Mouse (Mus musculus) intestine, postnatal 0 days (tissue): ENCODE data around the gene Olig1. TPM values are rescaled to one million over a fixed set of nuclear protein-coding genes. Genes with fewer than 3 reads are reported as not detected.

Experiments used
- ATAC-seq: fragments of 200-750 bp; cut with Nextera tagmentation; 2 replicates; pipeline ENCODE4 v1.8.0; 2017; ENCODE audit warnings: mild to moderate bottlenecking, moderate TSS enrichment, moderate library complexity
- H3K27ac ChIP-seq: fragments of 300-500 bp; sonication (generic); 2 replicates; pipeline ENCODE4 v1.5.1; 2014; ENCODE audit warnings: mild to moderate bottlenecking, low read depth, low read length, moderate library complexity
- H3K27me3 ChIP-seq: fragments of 300-500 bp; sonication (generic); replicated peaks from 2 replicates; pipeline ENCODE4 v1.6.1; 2014; ENCODE audit warnings: low read length, mixed read lengths; ENCODE audit not compliant: control insufficient read depth, insufficient read depth
- H3K36me3 ChIP-seq: fragments of 300-500 bp; sonication (generic); 2 replicates; pipeline ENCODE4 v1.6.1; 2014; ENCODE audit warnings: mild to moderate bottlenecking, moderate library complexity; ENCODE audit not compliant: control insufficient read depth, insufficient read depth
- H3K4me1 ChIP-seq: fragments of 300-500 bp; sonication (generic); replicated peaks from 2 replicates; pipeline ENCODE4 v1.6.1; 2014; ENCODE audit warnings: antibody characterized with exemption, low read length, mixed read lengths; ENCODE audit not compliant: control insufficient read depth, insufficient read depth
- H3K4me2 ChIP-seq: fragments of 300-500 bp; sonication (generic); replicated peaks from 2 replicates; pipeline ENCODE4 v1.6.1; 2014; ENCODE audit warnings: low read depth, mild to moderate bottlenecking, moderate library complexity
- H3K4me3 ChIP-seq: fragments of 300-500 bp; sonication (generic); 2 replicates; pipeline ENCODE4 v1.5.1; 2014; ENCODE audit warnings: low read depth, low read length
- H3K9ac ChIP-seq: fragments of 300-500 bp; sonication (generic); 2 replicates; pipeline ENCODE4 v1.6.1; 2014; ENCODE audit warnings: mild to moderate bottlenecking, low read depth, low read length
- H3K9me3 ChIP-seq: fragments of 300-500 bp; sonication (generic); 2 replicates; pipeline ENCODE4 v1.6.1; 2016; ENCODE audit warnings: mixed run types; ENCODE audit not compliant: control insufficient read depth
- CTCF ChIP-seq: sonication (generic); IDR thresholded peaks from 2 replicates; pipeline ENCODE4 v1.5.1; 2016; ENCODE audit warnings: low read depth, mild to moderate bottlenecking, control low read depth, antibody characterized with exemption, moderate library complexity
- WGBS: fragments of 180-500 bp; shearing (Covaris S2); extraction: QIAGEN DNeasy Blood & Tissue Kit; methylation state at CpG from one replicate; pipeline ENCODE4 v1.1.7; 2014; 5-methylcytosine and 5-hydroxymethylcytosine counted together
- polyA plus RNA-seq: library from polyadenylated mRNA; unstranded; fragments of >200 nt; fragmentation: Nextera tagmentation; extraction: Ambion mirVana; gene quantifications from 2 replicates; pipeline ENCODE4 v1.2.1, GENCODE M21; 2015

The Olig1 gene
- polyA plus RNA-seq, 1 experiment from 2014 or later, result not detected

DNA sequence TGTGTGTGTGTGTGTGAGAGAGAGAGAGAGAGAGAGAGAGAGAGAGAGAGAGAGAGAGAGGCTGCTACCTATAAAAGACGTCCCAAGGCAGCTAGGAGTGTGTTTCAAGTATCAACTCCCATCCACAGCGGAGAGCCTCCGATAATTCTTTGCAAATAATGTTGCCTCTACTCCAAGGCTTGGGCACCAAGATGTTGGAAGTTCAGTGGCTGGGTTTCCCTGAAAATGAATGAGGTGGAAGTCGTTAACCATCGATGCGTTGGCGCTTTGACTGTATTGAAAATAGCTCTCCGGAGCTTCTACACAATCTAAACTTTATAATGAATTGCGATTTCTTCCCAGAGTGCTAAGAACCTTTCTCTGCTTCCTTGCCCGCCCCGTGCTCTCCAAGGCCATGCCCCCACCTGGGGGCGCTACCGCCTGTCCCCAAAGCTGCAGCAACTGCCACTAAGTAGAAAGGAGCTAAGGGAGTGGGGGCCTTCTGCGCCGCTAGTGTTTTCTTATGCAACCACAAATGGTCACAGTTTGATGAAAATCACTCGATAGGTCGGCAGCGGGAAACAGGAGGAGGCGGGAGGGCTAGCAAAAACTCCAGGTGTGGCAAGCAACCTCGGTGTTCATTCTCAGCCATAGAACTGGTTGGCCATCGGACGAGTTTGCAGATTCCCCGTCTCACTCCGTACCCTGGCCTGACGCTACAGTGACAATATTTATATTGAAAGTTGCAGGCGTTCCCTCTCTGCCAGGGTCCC is 44.9 kb upstream of the Olig1 start:
- Histone ChIP-seq H3K27me3 (peaks cover 100% of the 10 kb centered on the region), H3K9me3 (no peaks in the 10 kb centered on the region), H3K27ac (no peak overlapping the region), H3K4me2 (peak overlapping the region; percentile 43), H3K4me1 (no peaks in the 10 kb centered on the region), H3K9ac (no peak overlapping the region), H3K4me3 (peak overlapping the region; percentile 24), H3K36me3 (no peaks in the 10 kb centered on the region)
- no peak for ATAC-seq
- WGBS, result 2% methylated on average over 26 of the region's 26 CpGs
- TF ChIP-seq CTCF, result peak; percentile 56

DNA sequence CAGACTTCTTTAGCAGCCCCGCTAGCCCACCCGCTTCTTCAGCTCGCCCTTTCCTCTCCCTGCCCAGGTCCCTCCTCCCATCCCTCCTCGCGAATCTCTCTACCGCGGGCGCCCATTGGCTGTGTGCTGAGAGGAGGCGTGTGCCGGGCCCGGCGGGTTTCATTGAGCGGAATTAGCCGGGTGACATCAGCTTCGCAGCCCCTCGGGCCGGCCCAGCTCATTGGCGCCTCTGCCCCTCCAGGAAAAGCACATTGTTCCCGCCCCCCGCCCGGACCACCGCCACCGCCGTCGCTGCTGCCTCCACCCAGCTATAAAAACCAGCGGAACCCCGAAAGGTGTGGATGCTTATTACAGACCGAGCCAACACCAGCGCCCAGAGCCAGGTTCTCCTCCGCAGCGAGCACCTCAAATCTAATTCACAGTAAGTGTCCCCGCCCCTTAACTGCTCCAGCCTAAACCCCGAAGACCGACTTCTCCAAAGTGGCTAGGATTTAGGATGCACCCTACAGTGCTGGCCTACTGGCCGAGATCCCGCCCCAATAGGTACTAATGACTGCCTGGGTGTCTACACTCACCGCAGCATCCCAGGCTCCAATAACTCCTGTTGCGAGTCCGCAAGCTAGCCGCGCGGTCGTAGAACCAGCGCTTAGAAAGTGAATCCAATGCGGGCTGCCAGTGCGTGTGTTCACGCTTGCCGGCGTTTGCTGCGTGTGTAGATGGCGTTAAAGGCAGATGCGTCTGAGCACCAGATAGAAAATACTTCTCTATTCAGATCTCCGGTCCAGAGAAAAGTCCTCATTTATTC is 44.1 kb upstream of the Olig1 start, which contains the start of gene Olig2:
Olig2 (plus strand) TSS at position 225 of the 805 bp plus-strand sequence.
- peaks cover 99% of the 10 kb centered on the region for H3K27me3 ChIP-seq
- no peak within 1 kb of the TSS for H3K27ac ChIP-seq
- no peaks in the 10 kb centered on the region for H3K9me3 ChIP-seq
- no peaks in the 10 kb centered on the region for H3K4me1 ChIP-seq
- H3K4me2 ChIP-seq, result peak within 1 kb of the TSS; percentile 43
- ATAC-seq, result no peak
- no peaks in the 10 kb centered on the region for H3K36me3 ChIP-seq
- WGBS, result 1% methylated on average over 53 of the region's 53 CpGs
- H3K4me3 ChIP-seq, result peak within 1 kb of the TSS; percentile 24
- H3K9ac ChIP-seq, result no peak within 1 kb of the TSS
- TF ChIP-seq CTCF, result no peak

DNA sequence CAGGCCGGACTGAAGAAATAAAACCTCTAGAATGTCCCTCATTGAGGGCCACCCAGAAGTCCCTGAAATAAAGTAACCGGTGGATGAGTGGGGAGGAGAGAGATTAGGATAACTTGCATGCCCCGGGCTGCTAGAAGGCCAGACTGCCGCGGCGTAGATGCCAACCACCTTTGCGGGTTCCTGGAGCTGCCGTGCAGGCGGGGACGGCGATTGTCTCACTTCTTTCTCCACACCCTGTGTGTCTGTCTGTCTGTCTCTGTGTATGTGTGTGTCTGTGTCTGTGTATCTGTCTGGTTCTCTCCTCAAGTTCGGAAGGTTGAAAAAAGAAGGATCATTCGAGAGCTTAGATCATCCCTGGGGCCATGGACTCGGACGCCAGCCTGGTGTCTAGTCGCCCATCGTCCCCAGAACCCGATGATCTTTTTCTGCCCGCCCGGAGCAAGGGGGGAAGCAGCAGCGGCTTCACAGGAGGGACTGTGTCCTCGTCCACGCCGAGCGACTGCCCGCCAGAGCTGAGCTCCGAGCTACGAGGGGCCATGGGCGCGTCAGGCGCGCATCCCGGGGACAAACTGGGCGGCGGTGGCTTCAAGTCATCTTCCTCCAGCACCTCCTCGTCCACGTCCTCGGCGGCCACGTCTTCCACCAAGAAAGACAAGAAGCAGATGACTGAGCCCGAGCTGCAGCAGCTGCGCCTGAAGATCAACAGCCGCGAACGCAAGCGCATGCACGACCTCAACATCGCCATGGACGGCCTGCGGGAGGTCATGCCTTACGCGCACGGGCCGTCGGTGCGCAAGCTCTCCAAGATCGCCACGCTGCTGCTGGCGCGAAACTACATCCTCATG is 43.3 kb upstream of the Olig1 start:
- no peak overlapping the region for H3K27ac ChIP-seq
- H3K27me3 ChIP-seq, result peaks cover 99% of the 10 kb centered on the region
- no peaks in the 10 kb centered on the region for H3K9me3 ChIP-seq
- H3K9ac ChIP-seq, result no peak overlapping the region
- under 1% methylated on average over 60 of the region's 60 CpGs for WGBS
- no peaks in the 10 kb centered on the region for H3K36me3 ChIP-seq
- H3K4me1 ChIP-seq, result no peaks in the 10 kb centered on the region
- H3K4me3 ChIP-seq, result no peak overlapping the region
- H3K4me2 ChIP-seq, result no peak overlapping the region
- no peak for ATAC-seq
- TF ChIP-seq CTCF, result no peak

DNA sequence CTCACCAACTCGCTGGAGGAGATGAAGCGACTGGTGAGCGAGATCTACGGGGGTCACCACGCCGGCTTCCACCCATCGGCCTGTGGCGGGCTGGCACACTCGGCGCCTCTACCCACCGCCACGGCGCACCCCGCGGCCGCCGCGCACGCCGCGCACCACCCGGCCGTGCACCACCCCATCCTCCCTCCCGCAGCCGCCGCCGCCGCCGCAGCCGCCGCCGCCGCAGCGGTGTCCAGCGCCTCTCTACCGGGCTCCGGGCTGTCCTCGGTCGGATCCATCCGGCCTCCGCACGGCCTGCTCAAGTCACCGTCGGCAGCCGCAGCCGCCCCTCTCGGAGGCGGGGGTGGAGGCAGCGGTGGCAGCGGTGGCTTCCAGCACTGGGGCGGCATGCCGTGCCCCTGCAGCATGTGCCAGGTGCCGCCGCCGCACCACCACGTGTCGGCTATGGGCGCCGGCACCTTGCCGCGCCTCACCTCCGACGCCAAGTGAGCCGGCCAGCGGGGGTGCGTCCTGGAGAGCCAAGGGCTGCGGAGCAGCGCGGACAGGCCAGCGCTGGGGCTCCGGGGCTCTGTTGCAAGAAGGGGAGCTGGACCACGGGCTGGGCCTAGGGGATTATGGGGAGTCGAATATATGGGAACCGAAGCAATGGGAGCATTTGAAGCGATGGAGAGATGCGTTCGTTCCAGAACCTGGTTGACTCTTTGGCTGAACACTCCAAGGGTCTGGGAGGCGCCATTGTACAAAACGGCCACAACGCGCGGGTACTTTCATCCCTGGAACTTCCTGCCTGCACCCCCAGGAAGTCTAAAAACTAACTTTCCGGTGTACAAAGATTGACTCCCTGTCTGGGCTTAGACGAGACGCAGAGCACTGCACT is 42.5 kb upstream of the Olig1 start:
- no peaks in the 10 kb centered on the region for H3K9me3 ChIP-seq
- no peak overlapping the region for H3K4me2 ChIP-seq
- H3K36me3 ChIP-seq, result no peaks in the 10 kb centered on the region
- no peak overlapping the region for H3K9ac ChIP-seq
- H3K4me3 ChIP-seq, result no peak overlapping the region
- WGBS, result 1% methylated on average over 84 of the region's 85 CpGs
- no peak for ATAC-seq
- H3K27me3 ChIP-seq, result peaks cover 99% of the 10 kb centered on the region
- no peak overlapping the region for H3K27ac ChIP-seq
- H3K4me1 ChIP-seq, result no peaks in the 10 kb centered on the region
- no peak for TF ChIP-seq CTCF

DNA sequence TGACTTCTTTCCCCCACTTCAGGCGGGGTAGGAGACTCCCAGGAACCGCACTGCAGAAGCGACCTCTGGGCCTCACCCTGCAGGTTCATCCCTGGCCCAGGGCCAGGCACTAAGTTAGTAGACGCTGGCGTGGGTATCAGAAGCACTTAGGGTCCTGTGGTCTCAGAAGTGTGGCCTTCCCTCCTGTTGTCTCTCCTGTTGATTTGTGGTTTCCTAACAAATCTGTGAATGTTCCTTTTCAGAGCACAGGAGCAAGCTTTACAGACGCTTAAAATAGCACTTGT is 41.9 kb upstream of the Olig1 start:
- Histone ChIP-seq H3K27me3 (peaks cover 99% of the 10 kb centered on the region), H3K4me1 (no peaks in the 10 kb centered on the region), H3K9ac (no peak overlapping the region), H3K4me2 (no peak overlapping the region), H3K9me3 (no peaks in the 10 kb centered on the region), H3K4me3 (no peak overlapping the region), H3K36me3 (no peaks in the 10 kb centered on the region), H3K27ac (no peak overlapping the region)
- no peak for ATAC-seq
- WGBS, result 2% methylated on average over 6 of the region's 6 CpGs
- TF ChIP-seq CTCF, result no peak
